In genomic region chr2:170060066-170060465, GRCm38 (mm10) we compare ENCODE assay signal across 8 mouse cellular contexts.
DNase-seq lines count a peak whose midpoint lies in the region; ATAC-seq and TF ChIP-seq lines count a peak whose summit lies in the region.

No protein-coding gene starts in this region.

- no peak for ATAC-seq in cerebellum, adult (ENCODE audit: insufficient number of reproducible peaks, low FRiP score, low TSS enrichment)
- no peak for ATAC-seq in liver, embryonic 12.5 days

- WGBS in liver, embryonic 12.5 days (ENCODE audit: insufficient replicate concordance) = 61% methylated on average over 4 of the region's 4 CpGs

- H3K9me3 ChIP-seq in liver, embryonic 12.5 days (replicated peaks) = no peaks in the 10 kb centered on the region

- no peak overlapping the region for H3K4me2 ChIP-seq in liver, embryonic 12.5 days

- H3K4me1 ChIP-seq in liver, embryonic 12.5 days = no peaks in the 10 kb centered on the region
- no peaks in the 10 kb centered on the region for H3K4me1 ChIP-seq in cortical plate, adult 2 months (ENCODE audit: control insufficient read depth, insufficient read depth, low read length)

- peak; percentile 52 to 68 for DNase-seq in cerebellum, postnatal 10 days
- DNase-seq in liver = peak; percentile 64
- DNase-seq in natural killer cell, adult 2 months (ENCODE audit: low spot score in 2 of 2) = peak; percentile 14 to 28
- DNase-seq in ovary, postnatal 14 days (ENCODE audit: low spot score) = no peak
- no peak for DNase-seq in urinary bladder, adult 2 months (ENCODE audit: low spot score)

- no peaks in the 10 kb centered on the region for H3K27me3 ChIP-seq in liver, embryonic 12.5 days (replicated peaks)

- no peak overlapping the region for H3K9ac ChIP-seq in liver, embryonic 12.5 days

- H3K36me3 ChIP-seq in liver, embryonic 12.5 days = no peaks in the 10 kb centered on the region

- no peak overlapping the region for H3K27ac ChIP-seq in liver, embryonic 12.5 days
- no peak overlapping the region for H3K27ac ChIP-seq in cortical plate, adult 2 months (ENCODE audit: insufficient read depth, low read length)

- no peak overlapping the region for H3K4me3 ChIP-seq in liver, embryonic 12.5 days
- H3K4me3 ChIP-seq in cortical plate, adult 2 months (ENCODE audit: insufficient read depth, low read length) = no peak overlapping the region

- TF ChIP-seq CTCF in cortical plate, adult 2 months (IDR thresholded peaks at IDR 0.05; ENCODE audit: extremely low read depth, insufficient read depth, low read length) = 0 out of 2 replicates have a peak, but pooled peaks have one; percentile 5

- TF ChIP-seq POLR2A in cortical plate, adult 2 months (IDR thresholded peaks at IDR 0.05; ENCODE audit: extremely low read depth, insufficient read depth, low read length) = no peak

Comparison
In these comparisons a context has a peak if more than half of its experiments do, and no peak if none do; other contexts are left out.
1. DNase-seq: peak in cerebellum, postnatal 10 days (2 of 2), liver (single experiment) and natural killer cell, adult 2 months (2 of 2); none in ovary, postnatal 14 days (single experiment) and urinary bladder, adult 2 months (single experiment).